Mouse (Mus musculus) lung, postnatal 0 days (tissue): Measurements from ENCODE around the gene Mllt10.

Experiments used
- CTCF ChIP-seq: IDR thresholded peaks from 2 replicates; pipeline ENCODE4 v1.5.1; 2016; ENCODE audit warnings: antibody characterized with exemption, mild to moderate bottlenecking
- EP300 ChIP-seq: IDR thresholded peaks from 2 replicates; pipeline ENCODE4 v1.6.1; 2016; ENCODE audit warnings: antibody characterized with exemption, mild to moderate bottlenecking, control low read depth

- no peak for TF ChIP-seq CTCF
- TF ChIP-seq EP300 = no peak
These were observed 38.8 kb downstream of the Mllt10 start for GRCm38 (mm10) chr2:18093858-18094257.
